Mouse (Mus musculus): ENCODE measurements around the gene Parp2. TPM values are rescaled to one million over a fixed set of nuclear protein-coding genes. Genes with fewer than 3 reads are reported as not detected.
A peak's percentile ranks its signal among the peaks of the same experiment; 100 is the strongest.

Parp2 gene
- polyA plus RNA-seq, 1 experiment = 86.5 TPM

GRCm38 (mm10) chr14:50784391-50785250 lies 23.0 kb upstream of the Parp2 start:
- Histone ChIP-seq H3K4me1 (ENCODE audit: control insufficient read depth, insufficient read depth, low read length) (peaks cover 3% of the 10 kb centered on the region), H3K4me3 (ENCODE audit: low read depth, low read length) (peak overlapping the region; percentile 85), H3K9ac (ENCODE audit: low read depth, poor library complexity, severe bottlenecking) (peak overlapping the region; percentile 82), H3K27me3 (ENCODE audit: control insufficient read depth, insufficient read depth, low read length, poor library complexity, severe bottlenecking) (no peaks in the 10 kb centered on the region), H3K9me3 (replicated peaks; ENCODE audit: control insufficient read depth, insufficient read depth, low read length, poor library complexity, severe bottlenecking) (no peaks in the 10 kb centered on the region), H3K36me3 (ENCODE audit: control insufficient read depth, insufficient read depth, low read length, poor library complexity, severe bottlenecking) (0 out of 2 replicates have a peak, but pooled peaks cover 2% of the 10 kb centered on the region), H3K27ac (ENCODE audit: insufficient read depth, low read length) (no peak overlapping the region)
- TF ChIP-seq EP300 (IDR thresholded peaks at IDR 0.05; ENCODE audit: insufficient read depth, low read depth, low read length) (no peak), POLR2A (IDR thresholded peaks at IDR 0.05; ENCODE audit: insufficient read depth, low read length) (no peak), CTCF (IDR thresholded peaks at IDR 0.05; ENCODE audit: low read depth, low read length) (no peak)

GRCm38 (mm10) chr14:50785251-50785637 lies 22.4 kb upstream of the Parp2 start, which contains the start of gene Ttc5:
Gene Ttc5, minus strand, starts transcription at chr14:50785519.
- H3K4me1 ChIP-seq (ENCODE audit: control insufficient read depth, insufficient read depth, low read length) = peaks cover 3% of the 10 kb centered on the region
- H3K4me3 ChIP-seq (ENCODE audit: low read depth, low read length) = peak within 1 kb of the TSS; percentile 85
- peak within 1 kb of the TSS; percentile 82 for H3K9ac ChIP-seq (ENCODE audit: low read depth, poor library complexity, severe bottlenecking)
- TF ChIP-seq POLR2A (IDR thresholded peaks at IDR 0.05; ENCODE audit: insufficient read depth, low read length) = peak; percentile 37
- TF ChIP-seq EP300 (IDR thresholded peaks at IDR 0.05; ENCODE audit: insufficient read depth, low read depth, low read length) = 0 out of 2 replicates have a peak, but pooled peaks have one; percentile 12
- peak; percentile 75 for TF ChIP-seq CTCF (IDR thresholded peaks at IDR 0.05; ENCODE audit: low read depth, low read length)
- H3K36me3 ChIP-seq (ENCODE audit: control insufficient read depth, insufficient read depth, low read length, poor library complexity, severe bottlenecking) = 0 out of 2 replicates have a peak, but pooled peaks cover 2% of the 10 kb centered on the region
- H3K27ac ChIP-seq (ENCODE audit: insufficient read depth, low read length) = no peak within 1 kb of the TSS
- no peaks in the 10 kb centered on the region for H3K27me3 ChIP-seq (ENCODE audit: control insufficient read depth, insufficient read depth, low read length, poor library complexity, severe bottlenecking)
- no peaks in the 10 kb centered on the region for H3K9me3 ChIP-seq (replicated peaks; ENCODE audit: control insufficient read depth, insufficient read depth, low read length, poor library complexity, severe bottlenecking)

- H3K4me1 ChIP-seq (ENCODE audit: control insufficient read depth, insufficient read depth, low read length) = peaks cover 2% of the 10 kb centered on the region
- no peak for TF ChIP-seq EP300 (IDR thresholded peaks at IDR 0.05; ENCODE audit: insufficient read depth, low read depth, low read length)
- no peak for TF ChIP-seq POLR2A (IDR thresholded peaks at IDR 0.05; ENCODE audit: insufficient read depth, low read length)
- TF ChIP-seq CTCF (IDR thresholded peaks at IDR 0.05; ENCODE audit: low read depth, low read length) = no peak
- no peak overlapping the region for H3K27ac ChIP-seq (ENCODE audit: insufficient read depth, low read length)
- no peaks in the 10 kb centered on the region for H3K9me3 ChIP-seq (replicated peaks; ENCODE audit: control insufficient read depth, insufficient read depth, low read length, poor library complexity, severe bottlenecking)
- H3K4me3 ChIP-seq (ENCODE audit: low read depth, low read length) = no peak overlapping the region
- H3K36me3 ChIP-seq (ENCODE audit: control insufficient read depth, insufficient read depth, low read length, poor library complexity, severe bottlenecking) = no peaks in the 10 kb centered on the region
- no peak overlapping the region for H3K9ac ChIP-seq (ENCODE audit: low read depth, poor library complexity, severe bottlenecking)
- no peaks in the 10 kb centered on the region for H3K27me3 ChIP-seq (ENCODE audit: control insufficient read depth, insufficient read depth, low read length, poor library complexity, severe bottlenecking)
Measured at GRCm38 (mm10) chr14:50788157-50788556, 19.5 kb upstream of the Parp2 start.

GRCm38 (mm10) chr14:50795261-50795935 lies 12.2 kb upstream of the Parp2 start:
- H3K27ac ChIP-seq (ENCODE audit: insufficient read depth, low read length) = no peak overlapping the region
- H3K4me3 ChIP-seq (ENCODE audit: low read depth, low read length) = 0 out of 2 replicates have a peak overlapping the region, but pooled peaks have one; percentile 24
- H3K9ac ChIP-seq (ENCODE audit: low read depth, poor library complexity, severe bottlenecking) = no peak overlapping the region
- TF ChIP-seq CTCF (IDR thresholded peaks at IDR 0.05; ENCODE audit: low read depth, low read length) (no peak), EP300 (IDR thresholded peaks at IDR 0.05; ENCODE audit: insufficient read depth, low read depth, low read length) (no peak), POLR2A (IDR thresholded peaks at IDR 0.05; ENCODE audit: insufficient read depth, low read length) (no peak)
- no peaks in the 10 kb centered on the region for H3K9me3 ChIP-seq (replicated peaks; ENCODE audit: control insufficient read depth, insufficient read depth, low read length, poor library complexity, severe bottlenecking)
- no peaks in the 10 kb centered on the region for H3K4me1 ChIP-seq (ENCODE audit: control insufficient read depth, insufficient read depth, low read length)
- no peaks in the 10 kb centered on the region for H3K36me3 ChIP-seq (ENCODE audit: control insufficient read depth, insufficient read depth, low read length, poor library complexity, severe bottlenecking)
- H3K27me3 ChIP-seq (ENCODE audit: control insufficient read depth, insufficient read depth, low read length, poor library complexity, severe bottlenecking) = no peaks in the 10 kb centered on the region

GRCm38 (mm10) chr14:50795965-50796364 lies 11.7 kb upstream of the Parp2 start:
- Histone ChIP-seq H3K9me3 (replicated peaks; ENCODE audit: control insufficient read depth, insufficient read depth, low read length, poor library complexity, severe bottlenecking) (no peaks in the 10 kb centered on the region), H3K36me3 (ENCODE audit: control insufficient read depth, insufficient read depth, low read length, poor library complexity, severe bottlenecking) (no peaks in the 10 kb centered on the region), H3K27ac (ENCODE audit: insufficient read depth, low read length) (no peak overlapping the region), H3K9ac (ENCODE audit: low read depth, poor library complexity, severe bottlenecking) (no peak overlapping the region), H3K4me3 (ENCODE audit: low read depth, low read length) (no peak overlapping the region), H3K4me1 (ENCODE audit: control insufficient read depth, insufficient read depth, low read length) (no peaks in the 10 kb centered on the region), H3K27me3 (ENCODE audit: control insufficient read depth, insufficient read depth, low read length, poor library complexity, severe bottlenecking) (no peaks in the 10 kb centered on the region)
- TF ChIP-seq CTCF (IDR thresholded peaks at IDR 0.05; ENCODE audit: low read depth, low read length) = no peak
- TF ChIP-seq POLR2A (IDR thresholded peaks at IDR 0.05; ENCODE audit: insufficient read depth, low read length) = no peak
- no peak for TF ChIP-seq EP300 (IDR thresholded peaks at IDR 0.05; ENCODE audit: insufficient read depth, low read depth, low read length)

Measured in ES-Bruce4 (cell line).